Mouse (Mus musculus): ENCODE measurements around the gene Smurf2.

Smurf2 gene

DNA sequence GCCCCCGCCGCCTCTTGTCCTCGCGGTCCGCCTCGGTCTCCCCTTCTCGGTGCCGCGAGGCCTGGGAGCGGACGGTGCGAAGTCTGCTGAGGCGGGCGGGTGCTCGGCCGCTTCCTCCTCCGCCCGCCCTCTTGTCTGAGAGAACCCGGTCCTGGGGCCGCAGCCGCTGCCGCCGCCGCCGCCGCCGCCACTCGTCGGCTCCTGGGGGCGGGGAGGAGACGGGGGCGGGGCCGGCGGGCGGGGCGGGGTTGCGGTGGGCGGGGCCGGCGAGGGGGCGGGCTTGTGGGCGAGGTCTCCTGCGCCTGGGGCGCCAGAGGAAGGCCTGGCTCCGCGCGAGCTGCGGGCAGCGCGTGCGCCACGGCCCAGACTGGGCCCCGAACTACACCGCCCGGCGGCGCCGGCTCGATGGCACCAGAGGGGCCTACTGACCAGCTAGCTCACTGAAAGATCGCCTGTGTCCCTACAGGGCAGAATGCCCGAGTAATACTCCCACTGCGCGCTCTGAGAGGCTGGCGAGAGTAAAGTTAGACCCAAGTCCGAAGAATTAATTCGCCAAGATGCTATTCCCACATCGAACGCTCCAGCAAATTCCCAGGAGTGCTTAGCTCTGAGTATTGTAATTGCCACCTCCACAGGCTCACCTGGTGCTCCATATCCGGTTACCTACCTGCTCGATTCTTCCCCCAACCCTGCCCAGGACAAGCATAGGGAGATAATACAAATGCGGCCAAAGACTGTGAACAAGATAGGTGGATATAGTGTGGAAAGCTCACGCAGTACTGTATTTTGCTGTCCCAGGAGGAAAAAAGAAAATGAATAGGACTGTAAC lies at the start of gene Smurf2:
Smurf2 (minus strand) TSS at position 165 of the 829 bp plus-strand sequence.
- peak; percentile 87 for DNase-seq (ENCODE audit: low spot score)

DNA sequence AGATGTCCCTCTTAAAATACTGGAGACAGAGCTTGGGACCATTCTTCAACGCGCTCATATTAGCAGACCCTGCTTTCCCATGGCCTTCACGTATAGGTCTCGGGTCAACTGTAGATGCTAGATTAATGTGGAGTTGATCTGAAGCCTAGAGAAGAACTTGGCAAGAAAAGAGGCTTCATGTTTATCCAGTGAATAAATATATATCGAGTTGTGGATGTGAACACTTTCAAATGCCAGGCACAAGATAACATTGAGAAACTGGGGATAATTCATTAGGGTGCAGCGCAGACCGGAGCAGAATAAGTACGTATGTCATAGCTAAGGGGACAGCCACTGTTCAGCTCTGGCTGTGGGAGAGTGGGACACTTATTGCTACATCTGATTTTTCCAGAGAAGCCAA lies 49.3 kb upstream of the Smurf2 start:
- no peak for DNase-seq (ENCODE audit: low spot score)

DNA sequence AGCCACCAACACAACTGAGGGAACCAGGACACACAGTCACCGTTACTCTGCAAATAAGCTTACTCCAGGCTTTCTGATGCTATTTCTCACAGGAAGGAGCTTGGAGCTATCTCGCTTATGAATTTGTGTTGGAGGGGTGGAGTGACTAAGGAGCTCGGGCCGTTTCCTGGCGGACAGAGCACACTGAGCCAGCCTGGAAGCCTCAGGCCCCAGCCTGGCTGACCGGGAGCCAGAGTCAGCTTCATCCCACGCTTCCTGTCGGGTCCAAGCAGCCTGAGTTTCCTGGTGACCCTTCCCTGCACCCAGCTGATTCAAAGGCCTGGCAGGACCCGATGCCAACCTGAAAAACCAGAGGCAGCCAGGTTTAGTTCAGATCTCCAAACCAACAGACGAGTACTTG lies 47.1 kb upstream of the Smurf2 start:
- peak; percentile 56 for DNase-seq (ENCODE audit: low spot score)

DNA sequence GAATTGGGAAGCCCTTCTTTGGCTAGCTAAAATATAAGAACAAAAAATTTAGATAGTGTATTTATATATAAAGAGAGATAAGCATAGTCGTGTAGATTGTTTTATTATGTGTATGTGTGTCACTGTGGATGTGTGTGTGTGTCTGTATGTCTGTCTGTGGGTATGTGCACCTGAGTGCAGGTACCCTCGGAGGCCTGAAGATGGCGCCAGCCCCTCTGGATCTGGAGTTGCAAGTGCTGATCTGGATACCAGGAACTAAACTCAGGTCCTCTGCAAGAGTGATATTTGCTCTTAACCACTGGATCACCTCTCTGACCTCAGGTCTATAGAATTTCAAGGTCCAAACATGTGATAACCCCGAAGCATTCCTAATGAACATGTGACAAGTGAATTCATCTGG lies 45.4 kb upstream of the Smurf2 start:
- no peak for DNase-seq (ENCODE audit: low spot score)

DNA sequence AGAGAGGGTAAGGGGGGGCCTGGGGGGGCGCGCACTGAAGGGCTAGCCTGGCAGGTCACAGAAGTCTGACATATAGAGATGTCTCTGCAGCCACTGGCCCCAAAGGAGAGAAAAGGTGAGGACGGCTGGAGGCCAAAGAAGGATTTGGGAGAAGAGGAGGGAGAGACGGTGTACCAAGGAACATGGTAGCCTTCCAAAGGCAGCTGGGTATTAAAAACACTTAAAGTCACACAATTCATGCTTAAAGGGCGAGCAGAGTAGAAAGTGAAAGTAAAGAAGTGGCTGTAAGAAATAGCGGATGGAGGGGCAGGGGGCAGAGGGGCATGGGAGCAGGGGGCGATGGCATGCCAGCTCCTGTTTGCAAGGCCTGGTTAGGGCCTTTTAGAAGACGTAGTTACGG lies 41.8 kb upstream of the Smurf2 start:
- DNase-seq (ENCODE audit: low spot score): no peak

DNA sequence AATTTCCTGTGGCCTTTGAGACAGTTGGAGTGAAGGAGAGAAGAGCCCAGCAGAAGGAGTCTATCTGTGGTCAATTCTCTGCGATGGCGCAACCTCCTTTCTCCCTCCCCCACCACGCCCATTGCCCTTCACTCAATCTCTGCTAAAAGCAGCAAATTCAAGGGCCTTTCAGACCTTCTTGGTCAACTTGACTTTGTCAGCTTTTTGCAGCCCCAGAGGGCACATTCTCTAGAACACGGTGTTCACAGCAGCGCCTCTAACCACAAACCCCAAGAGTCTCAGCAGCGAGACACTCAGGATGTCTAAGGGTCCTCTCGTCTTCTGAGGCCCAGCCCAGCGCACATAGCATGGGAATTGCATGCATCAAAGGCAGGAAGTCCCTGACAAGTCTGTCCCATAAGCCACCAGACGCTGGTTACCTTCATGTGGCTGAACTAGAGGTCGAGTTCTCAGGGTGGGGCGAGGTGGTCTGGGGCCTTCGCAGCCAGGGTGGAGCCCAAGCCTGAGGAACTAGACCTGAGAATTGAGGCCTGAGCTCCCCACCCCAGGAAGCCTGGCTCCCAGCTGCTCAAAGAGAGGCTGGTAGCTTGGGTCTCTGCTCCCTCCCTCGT lies 41.1 kb upstream of the Smurf2 start:
- DNase-seq (ENCODE audit: low spot score): no peak

DNA sequence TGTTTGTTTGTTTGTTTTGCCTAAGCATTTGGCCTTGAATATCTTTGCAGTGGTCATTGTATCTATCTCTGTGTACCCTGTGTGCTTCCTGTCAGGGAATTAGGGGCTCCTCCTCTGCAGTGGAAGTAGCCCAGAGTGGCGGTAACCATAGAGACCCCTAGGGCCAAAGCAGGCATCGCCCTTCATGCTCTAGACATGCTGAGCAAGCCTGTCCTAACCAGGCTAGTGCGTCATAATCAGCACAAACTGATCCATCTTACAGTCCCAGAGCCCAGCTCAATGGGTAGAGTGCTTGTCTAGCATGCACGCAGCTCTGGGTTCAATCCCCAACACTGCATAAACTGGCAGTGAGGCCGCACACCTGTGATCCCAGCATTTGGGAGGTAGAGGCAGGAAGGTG lies 38.6 kb upstream of the Smurf2 start:
- no peak for DNase-seq (ENCODE audit: low spot score)

DNA sequence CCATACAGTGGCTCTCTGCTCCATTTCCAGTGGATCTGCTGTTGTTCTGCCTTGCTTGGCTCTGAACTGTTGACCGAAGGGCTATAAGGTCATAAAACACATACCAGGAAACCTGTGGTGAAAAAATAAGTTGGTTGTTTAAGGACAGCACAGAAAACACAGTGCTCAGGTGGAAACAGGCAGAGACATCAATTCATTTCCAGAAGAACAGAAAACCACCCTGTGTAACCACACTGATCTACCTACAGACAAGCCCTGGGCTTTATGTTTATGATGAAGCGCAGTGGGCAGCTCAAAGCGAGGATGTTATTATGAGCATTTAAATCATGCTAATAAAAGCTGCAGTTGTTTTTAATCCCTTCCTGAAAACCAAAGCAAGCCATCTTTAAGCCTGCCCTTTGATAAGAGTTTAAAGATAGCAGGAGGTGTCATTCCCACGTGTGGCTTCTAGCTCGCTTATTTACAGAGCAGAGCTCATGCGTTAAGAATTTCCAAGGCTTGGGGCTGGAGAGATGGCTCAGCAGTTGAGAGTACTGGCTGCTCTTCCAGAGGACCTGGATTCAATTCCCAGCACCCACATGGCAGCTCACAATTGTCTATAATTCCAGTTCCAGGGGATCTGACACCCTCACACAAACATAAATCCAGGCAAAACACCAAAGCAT lies 38.0 kb upstream of the Smurf2 start:
- DNase-seq (ENCODE audit: low spot score): no peak

DNA sequence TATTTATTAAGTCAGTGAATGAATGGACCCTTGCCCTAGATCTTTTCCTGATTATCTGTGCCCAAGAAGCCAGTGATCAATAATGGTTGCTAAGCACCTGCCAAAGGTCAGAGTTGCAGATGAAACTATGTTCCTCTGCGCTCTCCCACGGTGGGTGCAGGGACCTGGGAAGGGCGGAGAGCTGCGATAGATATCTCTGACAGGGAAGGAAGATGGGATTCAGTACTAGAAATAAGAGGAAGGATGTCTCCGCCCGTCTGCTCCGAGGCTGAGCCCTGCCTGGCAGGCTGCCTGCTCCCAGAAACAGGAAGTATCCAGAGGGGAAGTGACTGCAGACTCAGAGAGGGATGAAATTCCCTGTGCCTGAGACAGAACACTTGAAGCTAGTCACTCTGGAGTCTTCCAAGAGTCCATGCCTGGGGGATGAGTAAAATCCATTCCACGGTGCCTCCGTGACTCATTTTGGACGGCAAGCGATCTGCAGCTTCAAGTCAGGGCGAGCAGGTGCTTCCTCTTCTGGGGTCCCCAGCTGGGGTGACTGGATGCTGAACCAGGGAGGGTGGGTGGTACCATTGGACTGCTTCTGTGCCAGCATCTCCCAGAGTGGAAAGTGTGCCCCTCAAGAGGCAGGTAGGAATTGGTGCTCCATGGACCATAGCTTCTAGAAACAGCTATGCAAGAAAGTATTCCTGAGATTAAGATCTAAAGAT lies 36.9 kb upstream of the Smurf2 start:
- DNase-seq (ENCODE audit: low spot score): peak; percentile 76

DNA sequence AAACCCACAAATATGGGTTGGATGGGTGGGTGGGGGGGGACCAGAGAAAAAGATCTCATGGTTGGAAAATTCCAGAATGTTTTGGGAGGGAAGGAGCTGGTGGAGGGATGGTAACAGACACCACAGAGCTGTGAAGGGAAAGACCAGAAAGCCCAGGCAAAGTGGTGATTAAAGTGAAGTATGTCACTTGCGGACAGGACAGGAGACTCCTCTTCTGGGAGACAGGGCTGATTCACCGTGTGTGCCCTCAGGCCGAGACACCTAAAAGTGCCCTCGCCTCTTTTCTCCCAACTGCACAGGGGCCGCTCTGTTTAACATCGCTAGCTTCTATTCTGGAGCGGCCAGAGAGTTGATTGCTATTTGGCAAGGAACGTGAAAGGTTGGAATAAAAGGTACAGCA lies 34.1 kb upstream of the Smurf2 start:
- no peak for DNase-seq (ENCODE audit: low spot score)

DNA sequence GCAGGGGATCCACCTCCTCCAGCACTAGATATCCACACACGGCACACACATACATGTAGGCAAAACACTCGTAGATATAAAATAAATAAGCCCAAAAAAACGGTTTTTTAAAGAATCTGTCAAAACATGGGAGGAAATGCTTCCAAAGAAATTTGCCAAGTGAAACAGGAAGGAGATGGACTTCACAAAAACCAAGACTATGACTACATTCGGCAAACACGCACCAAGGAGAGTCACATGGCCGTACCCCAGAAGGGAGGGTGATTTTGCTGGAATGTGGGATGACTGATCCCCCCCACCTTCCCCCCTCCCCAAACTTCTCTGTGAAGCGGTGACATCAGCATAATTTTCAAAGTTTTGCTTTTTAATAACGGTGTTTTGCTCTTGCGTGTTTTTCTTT lies 33.6 kb upstream of the Smurf2 start:
- no peak for DNase-seq (ENCODE audit: low spot score)

DNA sequence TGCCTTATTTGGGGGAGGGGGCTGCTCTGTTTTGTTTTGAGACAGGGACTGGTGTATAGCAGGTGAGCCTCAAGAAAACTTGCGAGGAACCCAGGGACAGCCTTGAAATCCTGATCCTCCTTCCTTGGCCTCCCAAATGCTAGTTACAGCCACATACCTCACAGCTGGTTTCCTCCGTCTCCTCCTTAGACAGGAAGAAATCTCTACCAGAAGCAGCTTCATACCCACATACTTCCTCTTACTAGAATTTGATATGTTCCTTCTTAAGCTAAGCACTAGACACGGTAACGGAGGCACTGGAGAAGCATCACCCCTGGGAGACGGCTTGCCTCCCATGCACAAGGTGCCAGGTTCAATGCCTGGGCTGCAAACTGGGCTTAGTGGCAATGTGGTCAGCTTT lies 16.8 kb upstream of the Smurf2 start:
- DNase-seq (ENCODE audit: low spot score): no peak

DNA sequence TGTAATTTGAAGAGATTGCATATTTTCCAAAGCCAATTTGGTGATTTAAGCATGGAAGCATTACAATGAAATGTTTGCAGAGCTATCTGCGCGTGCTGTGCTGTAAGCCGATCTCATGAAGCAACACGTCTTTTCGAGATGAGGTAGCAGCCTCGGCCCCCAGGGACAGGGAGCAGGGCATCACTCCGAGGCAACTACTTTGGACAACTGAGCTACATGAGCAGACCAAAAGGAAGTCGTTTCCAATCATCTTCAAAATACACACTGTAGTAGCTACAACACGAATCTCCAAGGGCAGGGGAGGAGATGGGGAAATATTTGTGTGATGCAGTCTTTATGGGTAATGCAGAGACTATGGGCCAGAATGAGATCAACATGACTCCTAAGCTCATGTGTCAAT lies 9.9 kb upstream of the Smurf2 start:
- peak; percentile 16 for DNase-seq (ENCODE audit: low spot score)

DNA sequence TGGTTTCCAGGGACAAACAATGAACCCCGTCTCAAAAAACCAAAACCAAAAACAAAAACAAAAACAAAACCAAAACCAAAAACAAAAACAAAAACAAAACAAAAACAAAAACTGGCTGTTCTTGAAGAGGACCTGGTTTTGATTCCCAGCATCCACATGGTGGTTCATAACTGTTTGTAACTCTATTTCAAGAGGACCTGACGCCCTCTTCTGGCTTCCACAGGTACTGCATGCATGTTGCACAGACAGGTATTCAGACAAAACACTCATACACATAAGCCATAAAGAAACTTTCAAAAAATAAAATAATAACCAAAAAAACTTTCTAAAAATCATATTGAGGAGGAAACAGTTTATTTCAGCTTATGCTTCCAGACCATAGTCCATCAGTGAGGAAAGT lies 8.4 kb upstream of the Smurf2 start:
- DNase-seq (ENCODE audit: low spot score): no peak

DNA sequence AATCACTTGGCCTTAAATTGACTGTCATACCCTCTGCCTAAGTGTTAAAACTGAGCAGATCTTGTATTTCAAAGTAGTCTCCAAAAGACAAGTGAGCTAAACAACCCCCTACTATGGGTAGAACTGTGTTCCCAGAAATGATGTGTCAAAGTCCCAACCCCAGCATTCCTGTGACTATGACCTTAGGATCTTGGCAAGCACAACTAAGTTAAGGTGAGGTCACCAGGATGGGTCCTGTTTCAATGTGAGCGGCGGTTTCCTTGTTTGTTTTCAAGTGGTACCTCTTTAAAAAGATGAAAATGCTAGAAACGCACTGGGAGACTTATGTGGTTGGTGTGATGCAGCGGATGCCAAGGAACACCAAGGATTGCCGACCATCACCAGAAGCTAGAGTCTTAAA lies 7.4 kb upstream of the Smurf2 start:
- DNase-seq (ENCODE audit: low spot score): no peak

DNA sequence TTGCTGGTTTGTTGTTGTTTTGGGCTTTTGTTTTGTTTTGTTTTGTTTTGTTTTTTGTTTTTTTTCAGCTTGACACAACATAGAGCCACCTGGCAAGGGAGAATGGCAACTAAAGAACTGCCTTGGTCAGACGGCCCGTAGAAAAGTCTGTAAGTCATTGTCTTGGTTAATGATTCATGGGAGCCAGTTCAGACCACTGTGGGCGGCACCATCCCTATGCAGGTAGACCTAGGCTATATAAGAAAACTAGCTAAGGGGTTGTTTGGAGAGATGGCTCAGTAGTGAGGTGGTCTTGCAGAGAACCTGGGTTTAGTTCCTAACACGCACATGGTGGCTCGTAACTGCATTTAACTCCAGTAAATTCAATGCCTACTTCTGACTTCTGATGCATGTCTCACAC lies 6.7 kb upstream of the Smurf2 start:
- DNase-seq (ENCODE audit: low spot score): no peak

DNA sequence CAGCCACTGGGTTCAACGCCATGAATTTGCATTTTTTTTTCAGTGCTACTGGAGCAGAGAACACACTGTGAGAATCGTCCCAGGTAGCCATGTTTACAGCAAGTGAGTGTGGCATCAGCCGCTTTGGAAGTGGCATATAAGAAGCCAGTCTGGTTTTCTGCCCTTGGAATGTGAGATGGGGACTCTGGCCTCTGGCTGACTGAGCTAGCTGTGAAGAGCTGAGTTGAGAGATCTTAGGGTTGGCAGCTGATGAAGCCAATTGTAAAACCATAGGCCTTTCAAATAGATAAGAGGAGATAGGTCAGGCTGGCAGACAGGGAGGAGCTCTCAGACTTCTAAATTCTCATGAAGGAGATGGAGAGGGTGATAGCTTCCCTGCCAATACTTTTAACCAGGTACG lies 6.2 kb upstream of the Smurf2 start:
- no peak for DNase-seq (ENCODE audit: low spot score)

DNA sequence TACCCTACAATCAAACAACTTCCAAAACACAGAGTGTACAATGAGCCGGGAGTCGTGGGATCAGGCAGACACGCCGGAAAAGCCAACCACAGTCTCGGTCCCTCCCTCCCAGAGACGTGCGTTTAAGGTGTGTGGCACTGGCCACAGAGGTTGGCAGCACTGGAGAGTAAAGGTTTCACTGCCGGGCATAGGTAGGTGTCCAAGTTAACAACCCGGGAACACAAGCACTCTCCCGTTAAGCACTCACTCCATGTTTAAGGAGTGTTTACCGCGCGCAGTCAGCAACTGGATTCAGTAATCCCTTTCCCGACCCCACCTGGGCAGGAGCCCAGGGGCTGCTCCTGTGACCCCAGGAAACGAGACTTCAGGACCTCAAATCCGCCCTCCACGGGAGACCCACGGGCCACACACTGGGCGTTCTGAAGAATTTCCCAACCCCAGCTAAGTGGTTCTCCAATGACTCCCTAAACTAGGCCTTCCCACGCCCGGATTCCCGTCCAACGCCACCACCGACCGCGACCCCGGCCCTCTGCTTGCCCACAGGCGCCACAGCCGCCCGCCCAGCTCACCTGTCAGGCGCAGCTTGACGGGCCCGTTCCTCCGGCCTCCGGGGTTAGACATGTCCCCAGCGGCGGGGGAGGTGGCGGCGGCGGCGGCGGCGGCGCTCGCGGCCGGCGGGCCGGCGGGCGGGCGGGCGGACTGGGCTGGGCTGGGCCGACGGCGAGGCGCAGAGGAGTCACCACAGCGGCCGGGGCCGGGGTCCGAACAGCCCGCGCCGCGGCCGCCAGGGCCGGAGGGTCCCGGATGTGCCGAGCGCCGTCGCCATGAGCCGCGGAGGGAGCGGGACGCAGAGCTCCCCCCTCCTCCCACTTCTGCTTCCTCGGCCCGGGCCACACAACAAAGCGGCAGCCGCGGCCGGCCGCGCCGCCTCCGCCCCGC lies 634 bp downstream of the Smurf2 start:
- DNase-seq (ENCODE audit: low spot score): peak; percentile 49

DNA sequence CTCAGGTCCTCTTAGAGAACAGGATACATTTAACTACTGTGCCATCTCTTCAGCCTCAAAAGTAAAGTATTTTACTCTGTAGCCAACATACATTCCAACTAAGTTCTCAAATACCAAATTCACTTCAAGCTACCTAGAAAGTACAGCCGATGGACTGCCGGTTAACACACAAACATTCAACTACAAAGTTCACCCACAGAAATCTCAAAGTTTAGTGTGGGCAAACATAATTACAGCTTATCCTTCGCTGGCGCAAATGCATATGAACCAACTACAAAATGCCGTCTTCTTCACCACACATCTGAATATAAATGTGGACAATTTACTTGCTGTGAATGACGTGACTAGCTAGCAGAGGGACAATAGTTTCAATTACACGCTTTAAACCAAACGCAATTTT lies 1.6 kb downstream of the Smurf2 start:
- no peak for DNase-seq (ENCODE audit: low spot score)

DNA sequence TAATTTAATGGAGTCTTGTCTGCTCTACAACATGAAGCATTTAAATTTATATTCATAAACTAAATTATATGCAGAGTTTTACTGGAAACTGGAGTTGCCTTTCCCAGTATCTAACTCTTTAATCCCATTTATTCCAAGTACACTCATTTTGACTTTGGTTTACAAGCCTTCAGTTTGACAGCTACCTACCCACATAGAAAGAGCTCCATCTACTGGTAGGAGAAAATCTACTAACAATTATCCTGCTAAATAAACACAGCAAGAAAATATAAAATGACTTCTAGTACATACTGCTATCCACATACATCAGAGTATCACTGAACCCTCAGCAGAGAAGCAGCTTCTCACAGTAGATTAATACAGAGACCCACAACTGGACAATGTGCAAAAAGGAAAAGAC lies 9.3 kb downstream of the Smurf2 start:
- DNase-seq (ENCODE audit: low spot score): no peak

DNA sequence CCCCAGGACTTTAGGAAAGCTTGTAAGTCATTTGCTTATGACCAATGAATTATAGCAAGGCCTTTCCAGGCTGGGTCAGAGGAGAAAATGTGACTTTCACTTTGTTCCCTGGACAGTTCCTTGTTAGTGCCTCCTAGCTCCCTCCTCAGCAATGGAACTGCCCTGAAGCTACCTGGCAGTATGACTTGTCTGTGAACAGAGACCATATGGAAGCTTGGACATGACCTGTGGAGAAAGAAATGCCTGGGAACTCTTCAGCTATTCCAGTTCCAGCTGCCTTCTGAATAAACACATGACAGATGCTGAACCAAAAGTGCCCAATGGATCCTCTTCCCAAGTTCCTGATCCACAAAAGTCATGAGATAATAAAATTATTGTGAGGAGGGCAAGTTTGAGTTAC lies 12.5 kb downstream of the Smurf2 start:
- no peak for DNase-seq (ENCODE audit: low spot score)

DNA sequence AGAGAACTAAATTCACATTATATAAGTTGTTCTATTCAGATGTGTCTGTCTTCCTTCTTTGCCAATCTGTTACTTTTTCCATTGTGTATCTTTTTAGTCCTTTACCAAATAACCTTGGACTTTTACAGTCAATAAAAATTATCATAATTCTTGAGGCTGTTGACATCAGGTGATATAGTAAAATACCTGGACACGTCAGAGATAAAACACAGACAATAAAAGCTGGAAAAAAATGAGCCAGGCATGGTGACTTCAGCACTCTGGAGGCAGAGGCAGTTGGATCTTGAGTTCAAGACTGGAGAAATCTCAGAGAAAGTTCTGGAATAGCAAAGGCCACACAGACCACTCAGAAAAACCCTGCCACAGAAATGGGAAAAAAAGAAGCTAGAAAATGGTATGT lies 13.3 kb downstream of the Smurf2 start:
- DNase-seq (ENCODE audit: low spot score): no peak
